Mouse (Mus musculus): ENCODE measurements around the gene Myadml2.

DNA sequence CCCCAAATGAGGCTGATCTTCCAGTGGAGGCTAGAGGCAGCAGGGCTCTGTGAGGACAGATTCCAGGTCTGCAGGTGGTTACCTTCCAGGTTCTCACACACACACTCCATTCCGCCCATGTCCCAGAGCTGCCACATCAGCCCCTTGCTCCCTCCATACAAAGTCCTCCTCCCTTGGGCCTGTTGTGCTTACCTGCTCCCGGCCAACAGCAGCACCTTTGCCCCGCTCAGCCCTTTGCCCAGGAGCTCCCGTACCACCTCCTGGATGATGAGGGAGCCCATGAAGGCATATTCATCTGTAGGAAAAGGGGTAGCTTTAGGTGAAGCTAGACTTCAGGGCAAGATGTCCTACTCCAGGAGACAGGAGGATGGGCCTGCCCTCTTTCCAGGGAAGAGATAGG lies 9.3 kb upstream of the Myadml2 start:
- TF ChIP-seq CTCF (conservative IDR thresholded peaks at IDR 0.05; ENCODE audit: low read length) (no peak), NANOG (IDR thresholded peaks at IDR 0.05; ENCODE audit: borderline replicate concordance, low read length) (no peak)
